Mouse (Mus musculus): ENCODE data around the gene Tesk1.

- TF ChIP-seq CEBPB (IDR thresholded peaks at IDR 0.05; ENCODE audit: insufficient read depth, poor library complexity, severe bottlenecking) (no peak), MYOG (IDR thresholded peaks at IDR 0.05; ENCODE audit: control insufficient read depth in 1 of 3, insufficient read depth in 1 of 3, insufficient read length in 2 of 3, low read depth in 2 of 3) (no peak), POLR2A (IDR thresholded peaks at IDR 0.05; ENCODE audit: insufficient read length, low read depth) (no peak), E2F4 (IDR thresholded peaks at IDR 0.05; ENCODE audit: insufficient read depth) (no peak), SRF (IDR thresholded peaks at IDR 0.05; ENCODE audit: control insufficient read depth, insufficient read length, low read depth) (no peak), POLR2AphosphoS2 (IDR thresholded peaks at IDR 0.05; ENCODE audit: insufficient read length, low read depth) (no peak), TCF12 (IDR thresholded peaks at IDR 0.05; ENCODE audit: insufficient read depth, poor library complexity, severe bottlenecking) (no peak), MYOD1 (IDR thresholded peaks at IDR 0.05; ENCODE audit: control insufficient read depth in 1 of 3, insufficient read length in 2 of 3, low read depth in 2 of 3) (no peak), MAX (IDR thresholded peaks at IDR 0.05; ENCODE audit: low read depth) (no peak), REST (IDR thresholded peaks at IDR 0.05; ENCODE audit: insufficient read depth, insufficient read length) (no peak)
These were observed 12.5 kb downstream of the Tesk1 start, which contains the start of gene Cd72 for GRCm38 (mm10) chr4:43454041-43454836.

All from myocyte (in vitro differentiated cells).